ENCODE assay signal across 17 mouse cellular contexts in the genomic region with DNA sequence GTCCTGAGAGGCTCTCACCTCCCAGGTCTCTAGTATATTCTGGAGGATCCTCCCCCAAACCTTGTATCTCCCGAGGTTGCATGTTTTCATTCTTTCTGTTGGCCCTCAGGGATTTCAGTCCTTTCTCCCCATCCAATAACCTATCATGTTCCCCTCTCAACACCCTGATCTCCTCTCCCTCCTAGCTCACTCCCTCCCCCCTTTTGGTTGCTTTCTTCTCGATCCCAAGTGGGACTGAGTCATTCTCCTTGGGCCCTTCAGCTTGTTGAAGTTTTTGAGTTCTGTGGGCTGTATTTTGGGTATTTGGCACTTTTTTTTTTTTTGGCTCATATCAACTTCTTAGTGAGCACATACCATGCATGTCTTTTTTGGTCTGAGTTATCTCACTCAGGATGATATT. TPM values are rescaled to one million over a fixed set of nuclear protein-coding genes. Genes with fewer than 3 reads are reported as not detected.
"Had no signal": no experiment of that assay in that cellular context is flagged by ENCODE, and none has a peak within 500 bp of the region (broad histone marks: within the 10 kb centered on the region; RNA-seq: fewer than 3 reads in every experiment).

No protein-coding gene starts in this region.

- DNase-seq: liver, postnatal 0 days; lung, adult 2 months; lung, postnatal 14 days; right cerebral cortex, postnatal 14 days; thymus, adult 18-20 months; thymus, postnatal 14 days; thymus, postnatal 36 days had no signal

- H3K4me3 ChIP-seq: lung, embryonic 15.5 days; megakaryocyte, embryonic 14.5 days; midbrain, embryonic 13.5 days; midbrain, embryonic 15.5 days; neural tube, embryonic 12.5 days had no signal

- H3K9me3 ChIP-seq: lung, embryonic 15.5 days; midbrain, embryonic 13.5 days; midbrain, embryonic 15.5 days; neural tube, embryonic 12.5 days had no signal

- ATAC-seq: liver, postnatal 0 days; lung, postnatal 0 days; midbrain, embryonic 13.5 days; midbrain, embryonic 15.5 days had no signal

- H3K36me3 ChIP-seq: lung, embryonic 15.5 days; midbrain, embryonic 13.5 days; midbrain, embryonic 15.5 days; neural tube, embryonic 12.5 days had no signal

- H3K27me3 ChIP-seq: lung, embryonic 15.5 days; megakaryocyte, embryonic 14.5 days; midbrain, embryonic 13.5 days; midbrain, embryonic 15.5 days; neural tube, embryonic 12.5 days had no signal

- H3K4me2 ChIP-seq: lung, embryonic 15.5 days; midbrain, embryonic 11.5 days; midbrain, embryonic 13.5 days; midbrain, embryonic 15.5 days; neural tube, embryonic 12.5 days had no signal

- H3K4me1 ChIP-seq: lung, embryonic 15.5 days; megakaryocyte, embryonic 14.5 days; midbrain, embryonic 13.5 days; midbrain, embryonic 15.5 days; neural tube, embryonic 12.5 days had no signal

- H3K27ac ChIP-seq: lung, embryonic 15.5 days; macrophage; midbrain, embryonic 13.5 days; midbrain, embryonic 15.5 days; neural tube, embryonic 12.5 days had no signal

- H3K9ac ChIP-seq: liver, postnatal 0 days; lung, embryonic 15.5 days; midbrain, embryonic 13.5 days; midbrain, embryonic 15.5 days; neural tube, embryonic 12.5 days had no signal

RNA-seq across cellular contexts. Expression of a gene that starts 47.8 kb away (rescaled TPM):
- total RNA-seq: megakaryocyte progenitor cell, adult 5-6 weeks; monocyte, adult 5-6 weeks had no signal
